Mouse (Mus musculus): ENCODE data around the gene Robo2.

DNA sequence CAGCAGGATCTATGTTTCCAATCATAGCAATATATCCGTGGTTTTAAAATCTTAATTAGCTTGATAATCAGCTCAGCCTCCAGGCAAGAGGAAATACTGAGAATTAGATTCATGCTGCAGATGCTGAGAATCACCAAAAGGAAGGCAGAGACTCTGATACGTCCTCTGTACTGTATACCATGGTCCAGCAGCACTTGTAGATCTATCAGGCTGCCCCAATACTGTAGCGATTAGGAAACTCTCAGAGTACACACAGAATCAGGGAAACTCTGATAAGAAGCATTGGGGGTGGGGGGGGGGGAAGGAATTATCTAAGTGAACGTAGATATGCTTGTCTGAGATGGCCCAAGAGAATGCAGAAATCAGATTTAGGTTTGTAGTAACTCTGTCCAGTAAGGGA, 496.7 kb downstream of the Robo2 start:
- TF ChIP-seq CTCF (IDR thresholded peaks at IDR 0.05 in 2 of 3, conservative IDR thresholded peaks at IDR 0.05 in 1 of 3; ENCODE audit: control insufficient read depth in 1 of 3, insufficient read depth in 1 of 3, low read depth in 2 of 3, low read length in 3 of 3, poor library complexity in 1 of 3, severe bottlenecking in 1 of 3) (no peak), USF1 (IDR thresholded peaks at IDR 0.05; ENCODE audit: low read depth, low read length) (no peak), POLR2A (IDR thresholded peaks at IDR 0.05; ENCODE audit: control insufficient read depth in 1 of 2, insufficient read depth in 1 of 2, low read depth in 1 of 2, low read length in 2 of 2, poor library complexity in 1 of 2) (no peak)

Data from MEL (cell line).